Mouse (Mus musculus) G1E (cell line): ENCODE measurements around the gene Gm49380. TPM values are rescaled to one million over a fixed set of nuclear protein-coding genes. Genes with fewer than 3 reads are reported as not detected.

ENCODE experiments used
- ATAC-seq: 2 replicates; pipeline ENCODE4 v1.8.0; 2016; ENCODE audit warnings: mild to moderate bottlenecking; ENCODE audit not compliant: insufficient number of reproducible peaks, poor library complexity, low FRiP score, severe bottlenecking; ENCODE audit errors: extremely low read depth
- DNase-seq: peaks from one replicate; pipeline ENCODE4 v3.0.0; 2012; ENCODE audit warnings: low spot score
- H3K27me3 ChIP-seq: 2 replicates; pipeline ENCODE4 v1.6.1; 2012; ENCODE audit warnings: mild to moderate bottlenecking, low read length, inconsistent platforms; ENCODE audit not compliant: insufficient read depth
- H3K36me3 ChIP-seq: replicated peaks from 2 replicates; pipeline ENCODE3; 2012; ENCODE audit warnings: mild to moderate bottlenecking, inconsistent platforms
- H3K4me1 ChIP-seq: 2 replicates; pipeline ENCODE4 v1.6.1; 2012; ENCODE audit warnings: low read depth, low read length, inconsistent platforms, mixed read lengths; ENCODE audit not compliant: insufficient read depth
- H3K4me3 ChIP-seq: 2 replicates; pipeline ENCODE4 v1.5.1; 2012; ENCODE audit warnings: low read depth, mild to moderate bottlenecking, inconsistent platforms, low read length, moderate library complexity, mixed read lengths
- H3K9me3 ChIP-seq: replicated peaks from 2 replicates; pipeline ENCODE4 v1.6.1; 2012; ENCODE audit warnings: inconsistent platforms
- CTCF ChIP-seq: IDR thresholded peaks from 2 replicates; pipeline ENCODE4 v1.5.1; 2012; ENCODE audit warnings: low read depth, low read length, inconsistent platforms, mixed read lengths
- GATA1 ChIP-seq: IDR thresholded peaks from 2 replicates; pipeline ENCODE4 v1.6.1; 2012; ENCODE audit warnings: borderline replicate concordance, low read length, inconsistent platforms, mixed read lengths
- GATA2 ChIP-seq: IDR thresholded peaks from 2 replicates; pipeline ENCODE4 v1.6.1; 2012; ENCODE audit warnings: low read depth, low read length, inconsistent platforms, borderline replicate concordance
- POLR2AphosphoS5 ChIP-seq: IDR thresholded peaks from 2 replicates; pipeline ENCODE4 v1.6.1; 2012; ENCODE audit warnings: low read depth, low read length, inconsistent platforms; ENCODE audit not compliant: insufficient replicate concordance
- TAL1 ChIP-seq: conservative IDR thresholded peaks from 2 replicates; pipeline ENCODE4 v1.6.1; 2012; ENCODE audit warnings: low read depth, low read length, inconsistent platforms, mixed read lengths
- polyA plus RNA-seq: library from polyadenylated mRNA; stranded (reverse); fragments of >175 nt; gene quantifications from 2 replicates; pipeline ENCODE4 v1.2.3, GENCODE M21; 2012
- total RNA-seq, 2 experiments: library from RNA; stranded (forward) in 1 of 2; stranded (reverse) in 1 of 2; fragments of 200-1000 nt in 1 of 2; fragments of >200 nt in 1 of 2; fragmentation: Nextera tagmentation in 1 of 2; gene quantifications; 2 replicates each; pipeline ENCODE4 v1.2.3; 2014 to 2017

Gm49380 gene
- total and polyA plus RNA-seq, 3 experiments: 0.27 TPM; not detected in 2

- ATAC-seq (no peak), DNase-seq (no peak)
- no peaks in the 10 kb centered on the region for H3K27me3 ChIP-seq
- no peaks in the 10 kb centered on the region for H3K9me3 ChIP-seq
- no peaks in the 10 kb centered on the region for H3K4me1 ChIP-seq
- H3K4me3 ChIP-seq: no peak overlapping the region
- no peak for TF ChIP-seq TAL1
- TF ChIP-seq POLR2AphosphoS5: no peak
- H3K36me3 ChIP-seq: no peaks in the 10 kb centered on the region
These were observed 82.7 kb downstream of the Gm49380 start for GRCm38 (mm10) chr9:44030646-44031045.

GRCm38 (mm10) chr9:44029580-44030236 lies 83.6 kb downstream of the Gm49380 start:
- no peaks in the 10 kb centered on the region for H3K36me3 ChIP-seq
- ATAC-seq: no peak
- H3K9me3 ChIP-seq: no peaks in the 10 kb centered on the region
- H3K4me3 ChIP-seq: no peak overlapping the region
- TF ChIP-seq GATA2 (no peak), POLR2AphosphoS5 (no peak), GATA1 (no peak), CTCF (no peak), TAL1 (no peak)
- no peaks in the 10 kb centered on the region for H3K4me1 ChIP-seq
- no peak for DNase-seq
- H3K27me3 ChIP-seq: no peaks in the 10 kb centered on the region

GRCm38 (mm10) chr9:44024096-44024495 lies 89.2 kb downstream of the Gm49380 start:
- no peaks in the 10 kb centered on the region for H3K9me3 ChIP-seq
- DNase-seq: no peak
- no peaks in the 10 kb centered on the region for H3K27me3 ChIP-seq
- no peak for TF ChIP-seq TAL1
- no peak for TF ChIP-seq POLR2AphosphoS5
- no peak for TF ChIP-seq CTCF
- no peak for TF ChIP-seq GATA2
- no peak for TF ChIP-seq GATA1
- H3K4me1 ChIP-seq: no peaks in the 10 kb centered on the region
- no peaks in the 10 kb centered on the region for H3K36me3 ChIP-seq
- H3K4me3 ChIP-seq: no peak overlapping the region
- no peak for ATAC-seq

- no peaks in the 10 kb centered on the region for H3K36me3 ChIP-seq
- H3K4me3 ChIP-seq: no peak overlapping the region
- ATAC-seq: no peak
- DNase-seq: no peak
- TF ChIP-seq POLR2AphosphoS5 (no peak), GATA2 (no peak)
- no peaks in the 10 kb centered on the region for H3K27me3 ChIP-seq
- H3K9me3 ChIP-seq: no peaks in the 10 kb centered on the region
- H3K4me1 ChIP-seq: no peaks in the 10 kb centered on the region
These were observed 91.0 kb downstream of the Gm49380 start for GRCm38 (mm10) chr9:44022100-44022847.

GRCm38 (mm10) chr9:44020001-44020400 lies 93.3 kb downstream of the Gm49380 start:
- Histone ChIP-seq H3K4me1 (no peaks in the 10 kb centered on the region), H3K9me3 (no peaks in the 10 kb centered on the region), H3K27me3 (no peaks in the 10 kb centered on the region), H3K4me3 (no peak overlapping the region), H3K36me3 (no peaks in the 10 kb centered on the region)
- DNase-seq (no peak), ATAC-seq (no peak)
- TF ChIP-seq GATA2: no peak
- no peak for TF ChIP-seq CTCF
- TF ChIP-seq TAL1: no peak
- TF ChIP-seq GATA1: no peak
- no peak for TF ChIP-seq POLR2AphosphoS5

GRCm38 (mm10) chr9:44017846-44018245 lies 95.5 kb downstream of the Gm49380 start:
- H3K9me3 ChIP-seq: no peaks in the 10 kb centered on the region
- TF ChIP-seq GATA2 (no peak), POLR2AphosphoS5 (no peak), TAL1 (no peak), CTCF (no peak), GATA1 (no peak)
- H3K4me1 ChIP-seq: no peaks in the 10 kb centered on the region
- H3K36me3 ChIP-seq: no peaks in the 10 kb centered on the region
- H3K27me3 ChIP-seq: no peaks in the 10 kb centered on the region
- H3K4me3 ChIP-seq: no peak overlapping the region
- ATAC-seq (no peak), DNase-seq (no peak)

Other genes with a start within 250 kb of the Gm49380 start
- gene Thy1, start 70.1 kb downstream of the Gm49380 start, total RNA-seq (2014; fragmentation: Nextera tagmentation): not detected in 2 replicates
- gene Thy1, start 70.1 kb downstream of the Gm49380 start, total RNA-seq (2017): 0.12 TPM in 1 of 2 replicates, not detected in the other
- gene Thy1, start 70.1 kb downstream of the Gm49380 start, polyA plus RNA-seq: not detected in 2 replicates
- 8.3 and 20.1 TPM in 2 replicates for gene Usp2, start 46.5 kb downstream of the Gm49380 start, total RNA-seq (2014; fragmentation: Nextera tagmentation)
- gene Usp2, start 46.5 kb downstream of the Gm49380 start, total RNA-seq (2017): 8.6 and 12.3 TPM in 2 replicates
- gene Usp2, start 46.5 kb downstream of the Gm49380 start, polyA plus RNA-seq: 3.2 and 4.1 TPM in 2 replicates
- not detected in 2 replicates for gene Mfrp, start 11.8 kb downstream of the Gm49380 start, total RNA-seq (2014; fragmentation: Nextera tagmentation)
- gene Mfrp, start 11.8 kb downstream of the Gm49380 start, total RNA-seq (2017): not detected in 2 replicates
- not detected in 2 replicates for gene Mfrp, start 11.8 kb downstream of the Gm49380 start, polyA plus RNA-seq
- gene C1qtnf5, start 6.3 kb downstream of the Gm49380 start, total RNA-seq (2014; fragmentation: Nextera tagmentation): not detected in 2 replicates
- 0.29 TPM in 1 of 2 replicates, not detected in the other for gene C1qtnf5, start 6.3 kb downstream of the Gm49380 start, total RNA-seq (2017)
- 0.21 TPM in 1 of 2 replicates, not detected in the other for gene C1qtnf5, start 6.3 kb downstream of the Gm49380 start, polyA plus RNA-seq
- 40.6 and 46.9 TPM in 2 replicates for gene Rnf26, start within 50 bp of the Gm49380 start, total RNA-seq (2014; fragmentation: Nextera tagmentation)
- 10.5 and 11.4 TPM in 2 replicates for gene Rnf26, start within 50 bp of the Gm49380 start, total RNA-seq (2017)
- 29.7 and 41.9 TPM in 2 replicates for gene Rnf26, start within 50 bp of the Gm49380 start, polyA plus RNA-seq
- gene Mcam, start 21.0 kb upstream of the Gm49380 start, total RNA-seq (2014; fragmentation: Nextera tagmentation): not detected in 2 replicates
- gene Mcam, start 21.0 kb upstream of the Gm49380 start, total RNA-seq (2017): 0.06 and 0.16 TPM in 2 replicates
- gene Mcam, start 21.0 kb upstream of the Gm49380 start, polyA plus RNA-seq: not detected in 2 replicates
- gene Cbl, start 120.5 kb upstream of the Gm49380 start, total RNA-seq (2014; fragmentation: Nextera tagmentation): 137 and 159 TPM in 2 replicates
- gene Cbl, start 120.5 kb upstream of the Gm49380 start, total RNA-seq (2017): 23.6 and 25.5 TPM in 2 replicates
- 17.2 and 20.3 TPM in 2 replicates for gene Cbl, start 120.5 kb upstream of the Gm49380 start, polyA plus RNA-seq
- not detected in 2 replicates for gene Ccdc153, start 127.2 kb upstream of the Gm49380 start, total RNA-seq (2014; fragmentation: Nextera tagmentation)
- gene Ccdc153, start 127.2 kb upstream of the Gm49380 start, total RNA-seq (2017): not detected in 2 replicates
- not detected in 2 replicates for gene Ccdc153, start 127.2 kb upstream of the Gm49380 start, polyA plus RNA-seq
- not detected in 2 replicates for gene Pdzd3, start 138.0 kb upstream of the Gm49380 start, total RNA-seq (2014; fragmentation: Nextera tagmentation)
- gene Pdzd3, start 138.0 kb upstream of the Gm49380 start, total RNA-seq (2017): not detected in 2 replicates
- gene Pdzd3, start 138.0 kb upstream of the Gm49380 start, polyA plus RNA-seq: not detected in 2 replicates
- not detected in 2 replicates for gene Nlrx1, start 155.1 kb upstream of the Gm49380 start, total RNA-seq (2014; fragmentation: Nextera tagmentation)
- 0.05 TPM in 1 of 2 replicates, not detected in the other for gene Nlrx1, start 155.1 kb upstream of the Gm49380 start, total RNA-seq (2017)
- gene Nlrx1, start 155.1 kb upstream of the Gm49380 start, polyA plus RNA-seq: 0.02 and 0.03 TPM in 2 replicates
- 29.1 and 58.5 TPM in 2 replicates for gene Abcg4, start 175.1 kb upstream of the Gm49380 start, total RNA-seq (2014; fragmentation: Nextera tagmentation)
- gene Abcg4, start 175.1 kb upstream of the Gm49380 start, total RNA-seq (2017): 1.8 and 3.6 TPM in 2 replicates
- gene Abcg4, start 175.1 kb upstream of the Gm49380 start, polyA plus RNA-seq: 18.4 and 20.3 TPM in 2 replicates
- 26.3 and 46.1 TPM in 2 replicates for gene Hinfp, start 192.2 kb upstream of the Gm49380 start, total RNA-seq (2014; fragmentation: Nextera tagmentation)
- 22.0 and 23.1 TPM in 2 replicates for gene Hinfp, start 192.2 kb upstream of the Gm49380 start, total RNA-seq (2017)
- gene Hinfp, start 192.2 kb upstream of the Gm49380 start, polyA plus RNA-seq: 5.4 and 8.4 TPM in 2 replicates
- 9.5 and 19.3 TPM in 2 replicates for gene C2cd2l, start 206.8 kb upstream of the Gm49380 start, total RNA-seq (2014; fragmentation: Nextera tagmentation)
- gene C2cd2l, start 206.8 kb upstream of the Gm49380 start, total RNA-seq (2017): 6.3 TPM in 2 replicates
- 35.8 and 40.9 TPM in 2 replicates for gene C2cd2l, start 206.8 kb upstream of the Gm49380 start, polyA plus RNA-seq
- 33.6 and 36.5 TPM in 2 replicates for gene Dpagt1, start 212.5 kb upstream of the Gm49380 start, total RNA-seq (2014; fragmentation: Nextera tagmentation)
- 11.8 and 12.3 TPM in 2 replicates for gene Dpagt1, start 212.5 kb upstream of the Gm49380 start, total RNA-seq (2017)
- 6.5 and 6.8 TPM in 2 replicates for gene Dpagt1, start 212.5 kb upstream of the Gm49380 start, polyA plus RNA-seq
- 227 and 235 TPM in 2 replicates for gene H2afx, start 221.2 kb upstream of the Gm49380 start, total RNA-seq (2014; fragmentation: Nextera tagmentation)
- 240 and 251 TPM in 2 replicates for gene H2afx, start 221.2 kb upstream of the Gm49380 start, total RNA-seq (2017)
- 762 and 998 TPM in 2 replicates for gene H2afx, start 221.2 kb upstream of the Gm49380 start, polyA plus RNA-seq
- 82.7 and 175 TPM in 2 replicates for gene Hmbs, start 230.7 kb upstream of the Gm49380 start, total RNA-seq (2014; fragmentation: Nextera tagmentation)
- 108 and 148 TPM in 2 replicates for gene Hmbs, start 230.7 kb upstream of the Gm49380 start, total RNA-seq (2017)
- 86.9 and 90.1 TPM in 2 replicates for gene Hmbs, start 230.7 kb upstream of the Gm49380 start, polyA plus RNA-seq
- 13.6 and 15.7 TPM in 2 replicates for gene Vps11, start 248.2 kb upstream of the Gm49380 start, total RNA-seq (2014; fragmentation: Nextera tagmentation)
- gene Vps11, start 248.2 kb upstream of the Gm49380 start, total RNA-seq (2017): 26.4 and 27.0 TPM in 2 replicates
- gene Vps11, start 248.2 kb upstream of the Gm49380 start, polyA plus RNA-seq: 6.7 and 7.7 TPM in 2 replicates